Mouse (Mus musculus): ENCODE data around the gene Sgms2.

- TF ChIP-seq CTCF (IDR thresholded peaks at IDR 0.05; ENCODE audit: extremely low read depth, insufficient read depth, insufficient read length, insufficient replicate concordance) (no peak), POLR2A (IDR thresholded peaks at IDR 0.05; ENCODE audit: low read depth, low read length) (no peak)
Measured at GRCm38 (mm10) chr3:131496506-131497122, 5.4 kb upstream of the Sgms2 start.

All from spleen, adult 2 months (tissue).